Mouse (Mus musculus) kidney, adult 2 months (tissue): ENCODE measurements at regions not wholly inside any gene's neighbourhood (a gene's known extent, or its start where the extent isn't known, plus 50 kb on each side); places are given as distances from the start of the nearest gene placed in this dataset.
A peak's percentile ranks its signal among the peaks of the same experiment; 100 is the strongest.

ENCODE experiments used
- DNase-seq: peaks from one replicate; pipeline ENCODE4 v3.0.0; 2021
- H3K27ac ChIP-seq: fragments of 200-500 bp; 2 replicates; pipeline ENCODE4 v1.5.1; 2012; ENCODE audit warnings: low read depth, low read length, control low read depth, inconsistent platforms; ENCODE audit not compliant: insufficient read depth
- H3K27me3 ChIP-seq: fragments of 200-500 bp; replicated peaks from 2 replicates; pipeline ENCODE4 v1.6.1; 2012; ENCODE audit warnings: mild to moderate bottlenecking, moderate library complexity, low read length, inconsistent platforms; ENCODE audit not compliant: control insufficient read depth, insufficient read depth
- H3K36me3 ChIP-seq: fragments of 200-500 bp; 2 replicates; pipeline ENCODE4 v1.6.1; 2012; ENCODE audit warnings: mild to moderate bottlenecking, moderate library complexity, low read length, inconsistent platforms; ENCODE audit not compliant: control insufficient read depth, insufficient read depth
- H3K4me1 ChIP-seq: fragments of 200-500 bp; 2 replicates; pipeline ENCODE4 v1.6.1; 2011; ENCODE audit warnings: low read length; ENCODE audit not compliant: control insufficient read depth, insufficient read depth
- H3K4me3 ChIP-seq: fragments of 200-500 bp; 2 replicates; pipeline ENCODE4 v1.5.1; 2011; ENCODE audit warnings: mild to moderate bottlenecking, low read depth, low read length, control low read depth; ENCODE audit not compliant: insufficient read depth
- CTCF ChIP-seq: fragments of 200-500 bp; conservative IDR thresholded peaks from 2 replicates; pipeline ENCODE4 v1.5.1; 2011; ENCODE audit warnings: low read depth, mild to moderate bottlenecking, control low read depth, low read length, moderate library complexity, mixed read lengths; ENCODE audit not compliant: insufficient read depth, insufficient read length
- POLR2A ChIP-seq: fragments of 200-500 bp; IDR thresholded peaks from one replicate; pipeline ENCODE4 v1.6.1; 2011; ENCODE audit warnings: low read depth, low read length, control low read depth
- WGBS: fragments of 180-500 bp; shearing (Covaris S2); methylation state at CpG from one replicate; pipeline ENCODE4 v1.1.7; 2018; 5-methylcytosine and 5-hydroxymethylcytosine counted together

GRCm38 (mm10) chr4:125249061-125249460 lies 121.4 kb upstream of the Zc3h12a start:
- Histone ChIP-seq H3K27me3 (no peaks in the 10 kb centered on the region), H3K4me3 (no peak overlapping the region), H3K36me3 (no peaks in the 10 kb centered on the region), H3K27ac (no peak overlapping the region), H3K4me1 (no peaks in the 10 kb centered on the region)
- no peak for DNase-seq
- 67% methylated on average over 7 of the region's 7 CpGs for WGBS
- no peak for TF ChIP-seq POLR2A
- TF ChIP-seq CTCF = no peak

DNA sequence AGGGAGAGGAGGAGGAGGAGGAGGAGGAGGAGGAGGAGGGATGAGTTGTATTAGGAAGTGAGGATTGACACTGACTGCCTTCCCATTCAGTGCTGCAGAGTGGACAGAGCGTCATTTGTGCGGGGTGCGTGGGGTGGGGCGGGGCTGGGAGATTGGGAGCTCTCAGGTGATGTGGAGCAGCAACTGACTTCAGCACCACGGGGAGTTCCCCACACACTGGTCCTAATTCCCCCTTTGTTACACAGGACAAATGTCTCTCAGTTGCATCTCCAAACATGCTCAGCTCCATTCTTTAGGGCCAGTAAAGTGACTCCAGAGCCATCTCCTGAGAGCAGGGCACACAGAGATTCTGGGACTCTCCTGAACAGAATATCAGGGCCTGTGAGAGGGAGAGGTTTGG lies 118.5 kb upstream of the Zc3h12a start:
- Histone ChIP-seq H3K36me3 (no peaks in the 10 kb centered on the region), H3K27me3 (no peaks in the 10 kb centered on the region), H3K4me1 (no peaks in the 10 kb centered on the region), H3K27ac (no peak overlapping the region), H3K4me3 (no peak overlapping the region)
- WGBS = 8% methylated on average over 5 of the region's 5 CpGs
- TF ChIP-seq CTCF (no peak), POLR2A (no peak)
- DNase-seq = no peak

DNA sequence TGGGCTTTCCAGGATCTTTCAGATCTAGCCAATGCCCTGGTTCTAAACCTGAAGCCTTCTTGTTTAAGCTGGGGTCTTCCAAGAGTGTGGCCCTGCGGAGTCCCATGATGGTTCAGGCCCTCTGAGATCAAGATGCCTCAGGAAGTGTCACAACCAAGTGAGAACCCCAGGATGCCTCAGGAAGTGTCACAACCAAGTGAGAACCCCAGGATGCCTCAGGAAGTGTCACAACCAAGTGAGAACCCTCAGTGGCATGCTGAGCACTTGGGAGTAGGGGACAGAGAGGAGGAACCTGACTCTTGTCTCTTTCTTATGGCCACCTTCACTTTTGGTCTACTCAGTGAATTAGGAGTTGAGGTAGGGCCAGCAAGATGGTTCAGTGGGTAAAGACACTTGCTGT lies 114.9 kb upstream of the Zc3h12a start:
- Histone ChIP-seq H3K4me1 (no peaks in the 10 kb centered on the region), H3K27me3 (no peaks in the 10 kb centered on the region), H3K36me3 (no peaks in the 10 kb centered on the region), H3K4me3 (no peak overlapping the region), H3K27ac (no peak overlapping the region)
- DNase-seq = no peak
- 71% methylated on average over 1 of the region's 1 CpGs for WGBS
- no peak for TF ChIP-seq CTCF
- TF ChIP-seq POLR2A = no peak

DNA sequence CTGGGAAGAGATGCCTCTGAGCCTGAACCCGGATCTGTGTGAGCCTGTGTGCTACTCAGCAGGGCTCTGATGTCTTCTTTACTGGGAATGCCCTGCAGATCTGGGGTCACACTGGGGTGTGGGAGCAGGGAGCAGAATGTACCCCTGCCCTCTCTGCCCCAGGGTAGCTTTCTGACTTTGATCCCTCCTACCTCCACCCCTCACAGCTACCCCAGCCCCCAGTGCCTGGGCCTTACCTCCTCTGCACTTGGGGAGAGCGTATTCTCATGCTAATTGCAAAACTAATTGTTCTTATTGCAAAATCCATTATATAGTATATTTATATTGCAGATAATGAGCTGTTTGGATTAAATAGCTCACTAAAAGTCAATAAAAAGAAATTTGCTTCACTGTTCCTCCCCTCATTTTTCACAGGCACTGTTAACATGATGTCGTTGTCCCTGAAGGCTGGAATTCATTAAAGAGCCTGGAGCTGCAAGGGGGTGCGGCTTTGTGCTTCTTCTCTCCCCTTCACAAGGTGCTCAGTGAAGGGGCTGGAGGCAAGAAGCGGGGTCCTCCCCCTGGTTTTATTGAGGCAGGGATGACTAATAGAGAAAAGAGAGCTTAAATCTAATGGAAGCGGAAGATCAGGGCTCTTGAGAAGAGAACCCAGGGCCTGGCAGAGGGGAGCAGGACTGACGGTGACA lies 114.1 kb upstream of the Zc3h12a start:
- TF ChIP-seq POLR2A = no peak
- TF ChIP-seq CTCF = no peak
- no peak for DNase-seq
- no peaks in the 10 kb centered on the region for H3K4me1 ChIP-seq
- H3K27me3 ChIP-seq = no peaks in the 10 kb centered on the region
- no peaks in the 10 kb centered on the region for H3K36me3 ChIP-seq
- no peak overlapping the region for H3K4me3 ChIP-seq
- H3K27ac ChIP-seq = no peak overlapping the region
- 31% methylated on average over 7 of the region's 7 CpGs for WGBS

GRCm38 (mm10) chr4:125231711-125232260 lies 104.1 kb upstream of the Zc3h12a start:
- DNase-seq = peak; percentile 15
- H3K36me3 ChIP-seq = no peaks in the 10 kb centered on the region
- no peak overlapping the region for H3K27ac ChIP-seq
- WGBS = 44% methylated on average over 12 of the region's 12 CpGs
- no peak overlapping the region for H3K4me3 ChIP-seq
- H3K27me3 ChIP-seq = no peaks in the 10 kb centered on the region; the same call in 1 of the 2 replicates
- no peaks in the 10 kb centered on the region for H3K4me1 ChIP-seq
- TF ChIP-seq CTCF (peak; percentile 45), POLR2A (no peak)

DNA sequence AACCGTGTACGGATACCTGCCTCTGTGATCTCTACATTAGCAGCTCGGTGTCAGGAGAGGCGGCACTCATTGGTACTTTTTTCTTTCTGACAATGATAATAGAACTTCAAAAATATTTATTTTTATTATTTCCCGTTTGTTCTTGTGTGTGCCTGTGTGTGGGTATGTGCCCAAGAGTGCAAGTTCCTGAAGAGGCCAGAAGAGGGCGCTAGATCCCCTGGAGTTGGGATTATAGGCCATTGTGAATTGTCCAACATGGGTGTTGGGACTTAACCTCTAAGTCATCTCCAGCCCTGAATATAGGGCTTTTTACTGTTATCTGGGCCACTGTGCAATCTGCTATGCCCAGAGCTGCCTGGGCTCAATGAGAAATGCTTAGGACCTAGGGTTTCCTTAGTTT lies 99.6 kb upstream of the Zc3h12a start:
- Histone ChIP-seq H3K4me1 (no peaks in the 10 kb centered on the region), H3K27ac (no peak overlapping the region), H3K4me3 (no peak overlapping the region), H3K27me3 (no peaks in the 10 kb centered on the region; the same call in 1 of the 2 replicates), H3K36me3 (no peaks in the 10 kb centered on the region)
- 91% methylated on average over 6 of the region's 6 CpGs for WGBS
- TF ChIP-seq CTCF (no peak), POLR2A (no peak)
- DNase-seq = no peak

GRCm38 (mm10) chr4:125222922-125223321 lies 95.3 kb upstream of the Zc3h12a start:
- TF ChIP-seq CTCF = no peak
- no peak for TF ChIP-seq POLR2A
- no peaks in the 10 kb centered on the region for H3K27me3 ChIP-seq
- no peak overlapping the region for H3K4me3 ChIP-seq
- 21% methylated on average over 6 of the region's 6 CpGs for WGBS
- DNase-seq = no peak
- no peaks in the 10 kb centered on the region for H3K4me1 ChIP-seq
- no peaks in the 10 kb centered on the region for H3K36me3 ChIP-seq
- H3K27ac ChIP-seq = no peak overlapping the region
